Mouse (Mus musculus) embryonic facial prominence, embryonic 11.5 days (tissue): ENCODE data around the gene Col5a2. TPM values are rescaled to one million over a fixed set of nuclear protein-coding genes. Genes with fewer than 3 reads are reported as not detected.
"Not testable (repeated sequence)": the region's sequence is repeated elsewhere in the genome, so short reads cannot be mapped to it uniquely, and the experiment has no call there.

Experiments
- ATAC-seq: fragments of 200-750 bp; cut with Nextera tagmentation; replicated peaks from 2 replicates; pipeline ENCODE4 v1.8.0; 2017; ENCODE audit warnings: low read depth; ENCODE audit not compliant: insufficient number of reproducible peaks, low FRiP score, low TSS enrichment
- DNase-seq: peaks from one replicate; pipeline ENCODE4 v3.0.0-alpha.2; 2015; ENCODE audit warnings: low spot score
- H3K27ac ChIP-seq: fragments of 300-500 bp; sonication (generic); replicated peaks from 2 replicates; pipeline ENCODE4 v1.5.1; 2014; ENCODE audit warnings: mild to moderate bottlenecking, low read depth, low read length, control low read depth
- H3K27me3 ChIP-seq: fragments of 300-500 bp; sonication (generic); 2 replicates; pipeline ENCODE4 v1.6.1; 2014; ENCODE audit warnings: mild to moderate bottlenecking, low read length, moderate library complexity, mixed read lengths; ENCODE audit not compliant: control insufficient read depth, insufficient read depth
- H3K36me3 ChIP-seq: fragments of 300-500 bp; sonication (generic); replicated peaks from 2 replicates; pipeline ENCODE4 v1.6.1; 2014; ENCODE audit warnings: low read depth, mild to moderate bottlenecking, low read length, moderate library complexity, mixed read lengths; ENCODE audit not compliant: control insufficient read depth, insufficient read depth
- H3K4me1 ChIP-seq: fragments of 300-500 bp; sonication (generic); 2 replicates; pipeline ENCODE4 v1.6.1; 2014; ENCODE audit warnings: low read length, mixed read lengths; ENCODE audit not compliant: control insufficient read depth, insufficient read depth
- H3K4me2 ChIP-seq: fragments of 300-500 bp; sonication (generic); 2 replicates; pipeline ENCODE4 v1.6.1; 2014; ENCODE audit warnings: low read depth, mild to moderate bottlenecking, control low read depth, low read length, moderate library complexity
- H3K4me3 ChIP-seq: fragments of 300-500 bp; sonication (generic); 2 replicates; pipeline ENCODE4 v1.5.1; 2014; ENCODE audit warnings: low read depth, low read length, control low read depth
- H3K9ac ChIP-seq: fragments of 300-500 bp; sonication (generic); replicated peaks from 2 replicates; pipeline ENCODE4 v1.6.1; 2014; ENCODE audit warnings: mild to moderate bottlenecking, control low read depth, low read length
- H3K9me3 ChIP-seq: fragments of 300-500 bp; sonication (generic); replicated peaks from 2 replicates; pipeline ENCODE4 v1.6.1; 2016; ENCODE audit warnings: mild to moderate bottlenecking, low read length, inconsistent platforms, mixed read lengths; ENCODE audit not compliant: control insufficient read depth
- WGBS: fragments of 180-500 bp; shearing (Covaris S2); extraction: QIAGEN DNeasy Blood & Tissue Kit; methylation state at CpG from one replicate; pipeline ENCODE4 v1.1.7; 2014; 5-methylcytosine and 5-hydroxymethylcytosine counted together
- polyA plus RNA-seq: library from polyadenylated mRNA; unstranded; fragments of >200 nt; fragmentation: Nextera tagmentation; extraction: Ambion mirVana; gene quantifications from 2 replicates; pipeline ENCODE4 v1.2.1, GENCODE M21; 2014

The Col5a2 gene
- 24.6 and 24.7 TPM in 2 replicates for polyA plus RNA-seq

DNA sequence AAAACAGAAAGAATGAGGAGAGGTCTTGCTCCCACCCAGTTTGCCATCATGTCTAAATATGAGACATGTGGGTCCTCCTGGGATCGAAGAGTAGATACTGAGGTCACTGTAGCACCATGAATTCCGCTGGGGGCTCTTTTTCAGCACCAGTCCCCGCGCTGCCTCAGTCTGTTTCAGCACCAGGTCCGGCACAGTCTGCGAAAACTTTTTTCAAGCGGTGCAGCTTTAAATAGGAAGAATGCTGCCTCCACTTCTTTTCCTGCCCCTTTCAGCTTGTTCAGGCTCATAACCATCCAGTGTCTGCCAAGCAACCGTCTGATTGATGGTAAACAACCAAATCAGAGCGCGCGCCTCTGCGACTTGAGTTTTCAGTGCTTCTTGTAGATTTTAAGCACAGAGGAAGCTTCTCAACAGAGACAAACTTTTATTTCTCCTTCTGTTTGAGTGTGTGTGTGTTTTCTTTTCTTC, at the start of gene Col5a2:
Col5a2 (minus strand) TSS at position 418 of the 468 bp plus-strand sequence.
- H3K9ac ChIP-seq: peak within 1 kb of the TSS; percentile 72
- H3K9me3 ChIP-seq: no peaks in the 10 kb centered on the region
- ATAC-seq (peak; percentile 70), DNase-seq (peak; percentile 68)
- no peaks in the 10 kb centered on the region for H3K36me3 ChIP-seq
- H3K4me3 ChIP-seq: peak within 1 kb of the TSS; percentile 44
- H3K4me1 ChIP-seq: no peaks in the 10 kb centered on the region
- 26% methylated on average over 12 of the region's 12 CpGs for WGBS
- H3K4me2 ChIP-seq: peak within 1 kb of the TSS; percentile 46
- H3K27ac ChIP-seq: peak within 1 kb of the TSS; percentile 57
- H3K27me3 ChIP-seq: no peaks in the 10 kb centered on the region

- H3K27ac ChIP-seq: no peak overlapping the region
- ATAC-seq (no peak), DNase-seq (no peak)
- H3K4me3 ChIP-seq: no peak overlapping the region
- H3K9ac ChIP-seq: no peak overlapping the region
- WGBS: 86% methylated on average over 4 of the region's 4 CpGs
- no peaks in the 10 kb centered on the region for H3K27me3 ChIP-seq
- no peaks in the 10 kb centered on the region for H3K36me3 ChIP-seq
- no peaks in the 10 kb centered on the region for H3K9me3 ChIP-seq
- no peaks in the 10 kb centered on the region for H3K4me1 ChIP-seq
- no peak overlapping the region for H3K4me2 ChIP-seq
These were observed 47.4 kb upstream of the Col5a2 start for GRCm38 (mm10) chr1:45550531-45550930.

DNA sequence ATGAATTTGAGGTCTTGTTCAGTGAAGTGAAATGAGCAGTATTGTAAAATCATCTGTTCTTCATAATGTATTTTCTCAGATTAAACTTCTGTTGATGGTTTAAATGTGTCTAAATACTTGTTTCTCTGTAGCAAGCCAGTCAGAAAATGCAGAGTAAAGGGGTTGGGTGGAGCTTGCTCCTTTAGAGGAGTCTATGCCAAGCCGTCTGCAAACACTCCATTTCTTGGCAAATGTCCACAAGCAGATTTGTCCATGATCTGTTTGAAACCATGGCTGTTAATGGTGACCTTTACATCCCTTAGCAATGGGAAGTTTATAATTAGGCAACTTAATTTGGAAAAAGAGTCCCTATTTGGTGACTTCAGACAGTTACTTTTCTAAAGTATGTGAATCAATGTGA, 38.8 kb upstream of the Col5a2 start:
- H3K4me2 ChIP-seq: no peak overlapping the region
- no peak overlapping the region for H3K9ac ChIP-seq
- H3K27me3 ChIP-seq: no peaks in the 10 kb centered on the region
- DNase-seq (no peak), ATAC-seq (no peak)
- H3K36me3 ChIP-seq: no peaks in the 10 kb centered on the region
- no peak overlapping the region for H3K27ac ChIP-seq
- WGBS: 53% methylated on average over 1 of the region's 1 CpGs
- H3K9me3 ChIP-seq: no peaks in the 10 kb centered on the region
- no peak overlapping the region for H3K4me3 ChIP-seq
- H3K4me1 ChIP-seq: no peaks in the 10 kb centered on the region

GRCm38 (mm10) chr1:45541161-45541560, 38.1 kb upstream of the Col5a2 start:
- no peaks in the 10 kb centered on the region for H3K36me3 ChIP-seq
- WGBS: 65% methylated on average over 2 of the region's 2 CpGs
- no peaks in the 10 kb centered on the region for H3K9me3 ChIP-seq
- no peaks in the 10 kb centered on the region for H3K4me1 ChIP-seq
- no peak overlapping the region for H3K4me2 ChIP-seq
- no peaks in the 10 kb centered on the region for H3K27me3 ChIP-seq
- ATAC-seq (no peak), DNase-seq (no peak)
- no peak overlapping the region for H3K27ac ChIP-seq
- no peak overlapping the region for H3K9ac ChIP-seq
- H3K4me3 ChIP-seq: no peak overlapping the region

GRCm38 (mm10) chr1:45531486-45531885, 28.4 kb upstream of the Col5a2 start:
- ATAC-seq (no peak), DNase-seq (no peak)
- H3K9ac ChIP-seq: no peak overlapping the region
- H3K4me1 ChIP-seq: no peaks in the 10 kb centered on the region
- no peak overlapping the region for H3K27ac ChIP-seq
- no peaks in the 10 kb centered on the region for H3K9me3 ChIP-seq
- no peak overlapping the region for H3K4me2 ChIP-seq
- no peaks in the 10 kb centered on the region for H3K27me3 ChIP-seq
- 89% methylated on average over 2 of the region's 2 CpGs for WGBS
- no peaks in the 10 kb centered on the region for H3K36me3 ChIP-seq
- H3K4me3 ChIP-seq: no peak overlapping the region

DNA sequence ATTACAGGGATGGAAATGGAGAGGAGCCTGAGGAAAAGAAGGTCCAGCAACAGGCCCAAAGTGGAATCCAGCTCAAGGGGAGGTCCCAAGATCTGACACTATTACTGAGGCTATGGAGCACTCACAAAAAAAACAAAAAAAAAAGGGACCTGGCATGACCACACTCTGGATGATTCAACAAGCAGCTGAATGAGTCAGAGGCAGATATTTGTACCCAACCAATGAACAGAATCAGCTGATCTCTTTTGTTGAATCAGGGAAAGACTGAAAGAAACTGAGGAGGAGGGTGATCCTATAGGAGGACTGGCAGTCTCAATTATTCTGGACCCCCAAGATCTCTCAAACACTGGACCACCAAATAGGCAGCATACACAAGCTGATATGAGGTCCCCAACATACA, 24.4 kb upstream of the Col5a2 start:
- ATAC-seq, H3K9ac ChIP-seq, H3K4me3 ChIP-seq, H3K9me3 ChIP-seq, H3K4me1 ChIP-seq, H3K36me3 ChIP-seq, H3K27ac ChIP-seq, H3K27me3 ChIP-seq, H3K4me2 ChIP-seq, DNase-seq: not testable (repeated sequence)

DNA sequence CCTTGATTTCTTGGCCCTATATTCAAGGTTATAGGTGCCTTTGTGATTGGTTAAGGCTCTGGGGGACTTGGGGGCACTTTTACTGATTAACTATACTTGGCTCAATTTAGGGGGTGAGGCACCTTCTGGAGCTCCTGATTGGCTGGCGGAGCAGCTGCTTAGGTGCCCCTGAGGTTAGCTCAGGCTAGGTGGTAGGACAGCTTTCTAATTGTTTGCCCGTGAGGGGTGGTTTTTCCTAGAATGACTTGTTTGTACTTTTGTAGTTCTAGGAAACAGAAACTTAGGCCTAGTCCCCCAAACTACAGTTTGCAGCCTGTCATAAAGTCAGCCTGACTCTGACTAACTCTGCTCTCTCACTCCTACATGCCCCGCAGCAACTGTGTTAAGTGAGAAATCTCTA, 20.5 kb upstream of the Col5a2 start:
- H3K27ac ChIP-seq: no peak overlapping the region
- DNase-seq (no peak), ATAC-seq (no peak)
- 86% methylated on average over 3 of the region's 3 CpGs for WGBS
- H3K4me2 ChIP-seq: no peak overlapping the region
- no peak overlapping the region for H3K9ac ChIP-seq
- no peaks in the 10 kb centered on the region for H3K9me3 ChIP-seq
- no peaks in the 10 kb centered on the region for H3K27me3 ChIP-seq
- no peaks in the 10 kb centered on the region for H3K36me3 ChIP-seq
- H3K4me1 ChIP-seq: no peaks in the 10 kb centered on the region
- H3K4me3 ChIP-seq: no peak overlapping the region

DNA sequence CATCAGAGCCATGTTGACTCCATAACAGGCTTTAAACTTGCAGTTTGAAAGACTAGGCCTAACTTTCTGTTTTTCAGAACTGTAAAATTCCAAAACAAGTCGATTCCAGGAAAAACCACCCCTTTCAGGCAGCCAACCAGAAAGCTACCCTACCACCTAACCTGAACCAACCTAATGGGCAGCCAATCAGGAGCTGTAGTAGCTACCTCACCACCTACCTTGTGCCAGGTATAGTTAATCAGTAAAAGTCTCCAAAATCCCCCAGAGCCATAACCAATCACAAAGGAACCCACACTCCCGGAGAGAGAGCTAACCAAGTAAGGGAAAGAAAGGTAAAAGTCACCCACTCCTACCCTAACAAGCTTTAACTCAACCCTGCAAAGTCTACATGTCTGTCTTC, 18.4 kb upstream of the Col5a2 start:
- H3K4me3 ChIP-seq: no peak overlapping the region
- H3K9me3 ChIP-seq: no peaks in the 10 kb centered on the region
- DNase-seq (no peak), ATAC-seq (no peak)
- H3K36me3 ChIP-seq: no peaks in the 10 kb centered on the region
- 79% methylated on average over 2 of the region's 2 CpGs for WGBS
- no peak overlapping the region for H3K9ac ChIP-seq
- H3K27ac ChIP-seq: no peak overlapping the region
- no peaks in the 10 kb centered on the region for H3K27me3 ChIP-seq
- H3K4me1 ChIP-seq: no peaks in the 10 kb centered on the region
- no peak overlapping the region for H3K4me2 ChIP-seq
